In genomic region chr11:77630257-77630670, GRCm38 (mm10) we compare ENCODE assay signal across 8 mouse cellular contexts. TPM values are rescaled to one million over a fixed set of nuclear protein-coding genes. Genes with fewer than 3 reads are reported as not detected.
DNase-seq lines count a peak whose midpoint lies in the region; ATAC-seq lines count a peak whose summit lies in the region.

No protein-coding gene starts in this region.

- peak; percentile 89 for ATAC-seq in common myeloid progenitor, adult 5-6 weeks (replicated peaks; ENCODE audit: low read depth, poor library complexity, severe bottlenecking)
- ATAC-seq in megakaryocyte progenitor cell, adult 5-6 weeks (replicated peaks; ENCODE audit: poor library complexity): peak; percentile 87

- intact Hi-C loops in left cerebral cortex, postnatal 10 days (cut with DNase I): loop anchor here (2.0 kb wide), 1 partner anchor 57 kb away; no protein-coding TSS in a partner anchor

- DNase-seq in adipocyte (ENCODE audit: low spot score): peak; percentile 85
- peak; percentile 48 to 51 for DNase-seq in gastrocnemius, adult 8-10 months (ENCODE audit: low spot score in 2 of 2)
- peak; percentile 93 for DNase-seq in induced T-regulatory cell, adult 2 months (ENCODE audit: low read depth)
- DNase-seq in left cerebral cortex, postnatal 10 days (ENCODE audit: extremely low spot score in 1 of 2, low spot score in 2 of 2): peak; percentile 80 to 81
- DNase-seq in right cerebral cortex, postnatal 25 days: peak; percentile 79
- DNase-seq in yolk sac, embryonic 10.5 days (ENCODE audit: low spot score): peak; percentile 58

RNA-seq across cellular contexts. Expression of gene Taok1, which starts 22.6 kb away (rescaled TPM):
- 42.3 and 49.5 TPM in 2 replicates for total RNA-seq in common myeloid progenitor, adult 5-6 weeks (2017)
- 10 to 100 TPM; 37.9 to 48.6 (median 40.6) TPM for total RNA-seq in gastrocnemius, adult 8-10 months (2022)
- total RNA-seq in left cerebral cortex, postnatal 10 days (2021): 100 to 1,000 TPM; 109 to 111 TPM
- 30.5 and 31.8 TPM in 2 replicates for total RNA-seq in megakaryocyte progenitor cell, adult 5-6 weeks (2015)
- total RNA-seq in megakaryocyte progenitor cell, adult 5-6 weeks (2017): 30.3 and 37.8 TPM in 2 replicates

RNA-seq across cellular contexts. Expression of gene Nufip2, which starts 55.7 kb away (rescaled TPM):
- total RNA-seq in common myeloid progenitor, adult 5-6 weeks (2017): 80.2 and 84.7 TPM in 2 replicates
- 10 to 100 TPM; 31.0 to 38.3 (median 33.6) TPM for total RNA-seq in gastrocnemius, adult 8-10 months (2022)
- 10 to 100 TPM; 74.9 to 80.8 TPM for total RNA-seq in left cerebral cortex, postnatal 10 days (2021)
- 68.5 and 75.4 TPM in 2 replicates for total RNA-seq in megakaryocyte progenitor cell, adult 5-6 weeks (2015)
- 76.5 and 98.4 TPM in 2 replicates for total RNA-seq in megakaryocyte progenitor cell, adult 5-6 weeks (2017)

Comparison
In these comparisons a context has a peak if more than half of its experiments do, and no peak if none do; other contexts are left out.
1. Peak in every context shown above with its lines: DNase-seq and ATAC-seq.